Mouse (Mus musculus) liver, adult 2 months (tissue): ENCODE data around the gene Snd1.

ENCODE experiments used
- CTCF ChIP-seq: fragments of 200-500 bp; IDR thresholded peaks from 2 replicates; pipeline ENCODE4 v1.5.1; 2011; ENCODE audit warnings: low read depth, low read length, control low read depth
- POLR2A ChIP-seq: fragments of 200-500 bp; IDR thresholded peaks from 2 replicates; pipeline ENCODE4 v1.6.1; 2011; ENCODE audit warnings: low read length, control low read depth; ENCODE audit not compliant: insufficient read depth; ENCODE audit errors: extremely low read depth

GRCm38 (mm10) chr6:28681521-28682457 lies 206.8 kb downstream of the Snd1 start:
- TF ChIP-seq POLR2A, result no peak
- no peak for TF ChIP-seq CTCF
